Mouse (Mus musculus) midbrain, embryonic 14.5 days (tissue): ENCODE measurements around the gene Dlec1. TPM values are rescaled to one million over a fixed set of nuclear protein-coding genes. Genes with fewer than 3 reads are reported as not detected.
A peak's percentile ranks its signal among the peaks of the same experiment; 100 is the strongest.

Experiments
- ATAC-seq: fragments of 200-750 bp; cut with Nextera tagmentation; 2 replicates; pipeline ENCODE4 v1.8.0; 2017; ENCODE audit warnings: moderate number of reproducible peaks, moderate library complexity; ENCODE audit not compliant: low FRiP score, low TSS enrichment
- DNase-seq: peaks from one replicate; pipeline ENCODE4 v3.0.0-alpha.2; 2015
- H3K27ac ChIP-seq: fragments of 300-500 bp; sonication (generic); replicated peaks from 2 replicates; pipeline ENCODE4 v1.5.1; 2014; ENCODE audit warnings: mild to moderate bottlenecking, low read depth, low read length, moderate library complexity
- H3K27me3 ChIP-seq: fragments of 300-500 bp; sonication (generic); 2 replicates; pipeline ENCODE4 v1.6.1; 2014; ENCODE audit warnings: low read length, control low read depth, mixed read lengths; ENCODE audit not compliant: control insufficient read depth, insufficient read depth
- H3K36me3 ChIP-seq: fragments of 300-500 bp; sonication (generic); 2 replicates; pipeline ENCODE4 v1.6.1; 2014; ENCODE audit warnings: low read length, control low read depth; ENCODE audit not compliant: control insufficient read depth, insufficient read depth
- H3K4me1 ChIP-seq: fragments of 300-500 bp; sonication (generic); 2 replicates; pipeline ENCODE4 v1.6.1; 2014; ENCODE audit warnings: mild to moderate bottlenecking, antibody characterized with exemption, low read length, control low read depth; ENCODE audit not compliant: control insufficient read depth, insufficient read depth
- H3K4me2 ChIP-seq: fragments of 300-500 bp; sonication (generic); 2 replicates; pipeline ENCODE4 v1.6.1; 2014; ENCODE audit warnings: mild to moderate bottlenecking, low read length, moderate library complexity
- H3K4me3 ChIP-seq: fragments of 300-500 bp; sonication (generic); replicated peaks from 2 replicates; pipeline ENCODE4 v1.5.1; 2014; ENCODE audit warnings: low read depth, low read length
- H3K9ac ChIP-seq: fragments of 300-500 bp; sonication (generic); replicated peaks from 2 replicates; pipeline ENCODE4 v1.6.1; 2014; ENCODE audit warnings: mild to moderate bottlenecking, low read length, moderate library complexity
- H3K9me3 ChIP-seq: fragments of 300-500 bp; sonication (generic); 2 replicates; pipeline ENCODE4 v1.6.1; 2016; ENCODE audit warnings: low read length, control low read depth, mixed read lengths; ENCODE audit not compliant: control insufficient read depth
- WGBS: fragments of 180-500 bp; shearing (Covaris S2); extraction: QIAGEN DNeasy Blood & Tissue Kit; methylation state at CpG from one replicate; pipeline ENCODE4 v1.1.7; 2014; 5-methylcytosine and 5-hydroxymethylcytosine counted together
- polyA plus RNA-seq: library from polyadenylated mRNA; unstranded; fragments of >200 nt; fragmentation: Nextera tagmentation; extraction: Ambion mirVana; gene quantifications from 2 replicates; pipeline ENCODE4 v1.2.1, GENCODE M21; 2014

The Dlec1 gene
- polyA plus RNA-seq, 1 experiment from 2014 or later, result 1.2 TPM

DNA sequence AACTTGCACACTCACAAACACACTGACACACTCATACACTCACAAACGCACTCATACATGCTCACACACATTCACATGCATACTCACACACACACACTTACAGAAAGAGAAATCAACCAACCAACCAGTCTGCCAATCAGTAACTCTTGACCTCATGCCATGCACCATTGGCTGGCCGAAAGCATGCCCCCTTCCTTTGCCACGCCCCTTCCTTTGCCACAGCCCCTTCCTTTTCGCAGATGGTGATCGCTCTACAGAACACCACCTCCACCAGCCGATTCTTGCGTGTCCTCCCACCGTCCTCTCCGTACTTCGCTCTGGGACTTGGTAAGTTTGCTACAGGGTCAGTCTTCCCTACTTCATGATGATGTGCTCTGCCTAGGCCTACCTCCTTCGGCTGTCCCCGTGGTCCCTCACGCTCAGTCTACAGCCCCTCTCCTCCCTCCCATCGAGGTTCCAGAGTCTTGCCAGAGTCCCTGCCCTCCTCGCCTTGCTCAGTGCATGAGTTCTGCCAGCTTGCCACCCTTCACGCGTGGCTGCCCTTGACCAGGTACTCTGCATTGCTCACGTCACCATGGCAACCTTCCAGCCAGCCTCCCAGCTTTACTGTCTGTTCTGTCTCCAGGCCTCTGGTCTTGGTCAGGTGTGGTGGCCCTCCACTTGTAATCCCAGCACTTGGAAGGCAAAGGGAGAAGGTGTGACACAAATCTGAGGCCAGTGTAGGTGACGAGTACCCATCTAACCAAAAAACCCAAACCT is 17.3 kb downstream of the Dlec1 start:
- 87% methylated on average over 19 of the region's 19 CpGs for WGBS
- no peak for DNase-seq

DNA sequence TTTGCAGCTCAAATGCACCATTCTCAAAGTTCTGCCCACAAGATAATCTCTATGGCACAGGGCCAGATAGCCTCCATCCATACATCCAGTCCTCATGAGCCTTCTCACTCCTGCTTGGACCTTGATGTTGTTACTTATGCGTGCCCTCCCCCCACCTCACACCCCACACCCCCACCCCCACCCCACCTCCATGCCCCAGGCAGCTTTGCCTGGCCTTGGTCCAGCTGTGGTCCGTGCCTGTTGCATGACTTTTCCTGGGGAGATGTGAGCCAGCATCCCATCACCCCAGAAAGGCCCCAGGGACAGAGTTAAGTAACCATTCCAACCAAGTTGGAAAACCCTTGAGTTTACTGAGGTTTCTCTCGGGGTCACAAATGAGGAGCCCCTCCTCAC is 17.9 kb downstream of the Dlec1 start:
- Histone ChIP-seq H3K4me2 (no peak overlapping the region), H3K27me3 (no peaks in the 10 kb centered on the region), H3K9ac (no peak overlapping the region), H3K27ac (no peak overlapping the region), H3K4me3 (no peak overlapping the region), H3K4me1 (no peaks in the 10 kb centered on the region), H3K36me3 (no peaks in the 10 kb centered on the region), H3K9me3 (no peaks in the 10 kb centered on the region)
- no peak for DNase-seq
- 67% methylated on average over 3 of the region's 3 CpGs for WGBS
- ATAC-seq, result no peak

More for the DNA sequence above, 17.3 kb downstream of the Dlec1 start:
- no peak for ATAC-seq
- Histone ChIP-seq H3K36me3 (no peaks in the 10 kb centered on the region), H3K4me2 (no peak overlapping the region), H3K9me3 (no peaks in the 10 kb centered on the region), H3K4me1 (no peaks in the 10 kb centered on the region), H3K4me3 (no peak overlapping the region), H3K27me3 (no peaks in the 10 kb centered on the region), H3K9ac (no peak overlapping the region), H3K27ac (no peak overlapping the region)

DNA sequence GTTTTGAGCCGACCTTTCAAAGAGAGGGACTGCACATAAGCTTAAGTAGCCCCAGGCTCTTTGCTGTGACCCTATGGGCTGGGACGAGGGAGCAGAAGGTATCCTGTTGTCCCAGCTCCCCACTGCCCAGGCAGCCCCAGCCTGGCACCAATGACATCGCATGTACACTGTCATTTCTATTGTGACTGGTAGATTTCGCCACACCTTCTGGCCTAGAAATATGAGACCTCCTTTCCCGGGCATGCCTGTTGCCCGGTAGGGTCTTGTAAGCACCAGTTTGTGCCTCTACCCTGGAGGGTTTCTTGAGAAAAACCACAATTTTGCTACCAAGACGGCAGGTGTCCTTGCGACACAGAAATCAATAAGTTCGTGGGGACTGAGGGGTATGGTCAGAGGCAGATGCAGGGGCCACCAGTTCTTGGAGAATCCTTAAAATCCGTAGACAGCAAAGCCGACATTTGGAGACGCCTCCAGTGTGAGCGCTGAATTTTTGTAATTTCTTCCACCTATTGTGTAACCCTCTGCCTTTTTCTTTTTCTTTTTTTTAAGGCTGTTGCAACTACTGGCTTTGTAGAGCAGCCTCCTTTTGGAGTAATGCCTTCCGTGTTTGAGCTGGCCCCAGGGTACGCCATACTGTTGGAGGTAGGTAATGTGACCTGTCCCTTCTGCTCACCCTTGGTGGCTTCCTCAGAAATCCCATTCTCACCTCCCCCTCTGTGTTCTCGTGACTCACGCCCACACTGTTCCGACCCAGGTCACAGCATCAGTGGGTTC is 20.5 kb downstream of the Dlec1 start:
- Histone ChIP-seq H3K27ac (no peak overlapping the region), H3K4me2 (no peak overlapping the region), H3K4me3 (no peak overlapping the region), H3K9ac (no peak overlapping the region), H3K36me3 (no peaks in the 10 kb centered on the region), H3K27me3 (no peaks in the 10 kb centered on the region), H3K9me3 (no peaks in the 10 kb centered on the region), H3K4me1 (no peaks in the 10 kb centered on the region)
- no peak for ATAC-seq
- DNase-seq, result no peak
- 88% methylated on average over 18 of the region's 18 CpGs for WGBS

DNA sequence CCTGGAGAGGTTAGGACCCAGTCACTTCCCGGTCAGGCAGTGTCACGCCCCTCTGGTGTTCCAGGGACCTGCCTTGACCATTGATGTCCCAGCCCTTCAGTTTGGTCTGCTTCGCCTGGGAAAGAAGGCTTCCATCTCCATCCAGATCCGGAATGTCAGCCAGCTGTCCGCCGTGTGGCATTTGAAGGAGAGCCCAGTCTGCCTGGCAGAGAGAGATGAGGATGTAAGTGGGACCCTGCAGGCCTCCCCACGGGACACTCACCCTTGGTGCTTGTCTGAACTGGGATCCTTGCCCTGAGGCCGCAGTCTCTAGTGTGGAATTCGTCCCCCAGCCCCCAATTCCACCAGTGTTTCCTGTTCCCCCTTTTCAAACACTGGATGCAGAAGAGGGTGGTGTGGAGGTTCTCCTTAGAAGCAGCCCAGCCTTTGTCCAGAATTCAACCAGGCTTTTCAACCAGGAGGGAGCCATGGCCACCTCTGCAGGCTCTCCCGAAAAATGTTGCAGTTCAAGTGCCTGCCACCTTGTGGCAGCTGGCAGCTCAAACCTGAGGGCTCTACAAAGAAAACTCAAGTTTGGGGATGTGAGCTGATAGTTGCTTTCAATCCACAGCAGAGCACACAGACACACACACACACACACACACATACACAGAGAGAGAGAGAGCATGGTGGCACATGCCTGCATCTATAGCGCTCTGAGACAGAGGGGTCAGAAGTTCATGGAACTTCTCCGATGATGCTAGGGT is 26.3 kb downstream of the Dlec1 start:
- WGBS, result 87% methylated on average over 12 of the region's 12 CpGs
- Histone ChIP-seq H3K9me3 (no peaks in the 10 kb centered on the region), H3K9ac (no peak overlapping the region), H3K4me3 (no peak overlapping the region), H3K4me1 (no peaks in the 10 kb centered on the region), H3K27me3 (no peaks in the 10 kb centered on the region), H3K4me2 (no peak overlapping the region), H3K36me3 (no peaks in the 10 kb centered on the region), H3K27ac (no peak overlapping the region)
- DNase-seq (peak; percentile 11), ATAC-seq (no peak)

DNA sequence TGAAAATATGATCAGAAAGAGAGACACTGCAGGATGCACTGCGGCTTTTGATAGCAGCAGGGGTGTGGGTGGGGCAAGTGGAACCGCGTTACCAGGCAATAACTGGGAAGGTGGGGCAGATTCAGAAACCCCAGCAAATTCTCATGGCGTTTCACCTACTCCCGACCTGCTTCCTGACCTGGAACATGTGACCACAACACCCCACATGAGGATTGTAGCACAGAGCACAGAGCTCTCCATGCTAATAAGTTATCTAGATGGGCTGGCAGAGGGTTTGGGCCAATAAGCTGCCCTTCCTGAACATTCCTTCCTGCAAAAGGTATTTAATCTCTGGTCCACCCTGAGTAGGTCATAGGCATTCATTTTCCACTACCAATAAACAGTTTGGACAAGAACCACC is 28.4 kb downstream of the Dlec1 start:
- no peak for ATAC-seq
- Histone ChIP-seq H3K36me3 (no peaks in the 10 kb centered on the region), H3K4me1 (no peaks in the 10 kb centered on the region), H3K4me2 (no peak overlapping the region), H3K27me3 (no peaks in the 10 kb centered on the region), H3K4me3 (no peak overlapping the region), H3K9ac (no peak overlapping the region), H3K9me3 (no peaks in the 10 kb centered on the region), H3K27ac (no peak overlapping the region)
- no peak for DNase-seq
- WGBS, result 70% methylated on average over 5 of the region's 5 CpGs

DNA sequence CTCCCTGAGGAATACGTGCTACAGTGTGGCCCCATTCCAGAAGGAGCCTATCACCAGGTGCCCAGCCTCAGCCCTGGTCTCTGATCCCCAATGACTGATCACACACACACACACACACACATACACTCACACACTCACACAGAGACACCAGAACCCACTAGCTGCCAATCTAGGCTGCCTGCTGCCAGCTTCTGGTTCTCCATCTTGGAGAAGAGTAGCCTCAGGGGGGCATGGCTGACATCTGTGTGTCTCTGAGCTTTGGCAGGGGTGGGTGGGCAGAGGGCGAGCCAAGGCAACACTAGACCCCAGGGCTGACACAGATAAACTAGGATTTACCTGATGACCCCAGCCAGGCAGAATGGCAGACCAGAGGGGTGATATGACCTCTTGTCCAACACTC is 36.6 kb downstream of the Dlec1 start:
- H3K9ac ChIP-seq, result no peak overlapping the region
- no peak overlapping the region for H3K27ac ChIP-seq
- H3K4me1 ChIP-seq, result no peaks in the 10 kb centered on the region
- WGBS, result 89% methylated on average over 2 of the region's 2 CpGs
- H3K4me3 ChIP-seq, result no peak overlapping the region
- ATAC-seq (no peak), DNase-seq (no peak)
- no peaks in the 10 kb centered on the region for H3K36me3 ChIP-seq
- H3K27me3 ChIP-seq, result no peaks in the 10 kb centered on the region
- no peaks in the 10 kb centered on the region for H3K9me3 ChIP-seq
- H3K4me2 ChIP-seq, result no peak overlapping the region

DNA sequence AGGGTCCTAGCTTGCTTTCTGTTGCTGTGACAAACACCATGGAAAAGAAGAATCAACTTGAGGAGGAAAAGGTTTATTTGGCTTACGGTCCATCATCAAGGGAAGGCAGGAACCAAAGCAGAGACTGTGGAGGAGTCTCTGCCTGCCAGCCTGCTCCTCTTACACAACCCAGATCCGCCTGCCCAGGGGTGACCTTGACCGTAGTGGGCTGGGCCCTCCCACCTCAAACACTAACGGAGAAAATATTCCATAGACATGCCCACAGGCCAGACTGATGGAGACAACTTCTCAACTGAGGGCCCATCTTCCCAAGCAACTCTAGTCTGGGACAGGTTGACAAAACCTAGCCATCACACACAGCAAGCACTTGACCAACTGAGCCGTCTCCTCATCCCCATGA is 39.8 kb downstream of the Dlec1 start:
- no peak overlapping the region for H3K4me2 ChIP-seq
- H3K27me3 ChIP-seq, result no peaks in the 10 kb centered on the region
- no peak overlapping the region for H3K27ac ChIP-seq
- H3K9ac ChIP-seq, result no peak overlapping the region
- no peaks in the 10 kb centered on the region for H3K36me3 ChIP-seq
- no peak overlapping the region for H3K4me3 ChIP-seq
- DNase-seq, result no peak
- no peak for ATAC-seq
- H3K9me3 ChIP-seq, result no peaks in the 10 kb centered on the region
- WGBS, result 88% methylated on average over 5 of the region's 5 CpGs
- no peaks in the 10 kb centered on the region for H3K4me1 ChIP-seq

DNA sequence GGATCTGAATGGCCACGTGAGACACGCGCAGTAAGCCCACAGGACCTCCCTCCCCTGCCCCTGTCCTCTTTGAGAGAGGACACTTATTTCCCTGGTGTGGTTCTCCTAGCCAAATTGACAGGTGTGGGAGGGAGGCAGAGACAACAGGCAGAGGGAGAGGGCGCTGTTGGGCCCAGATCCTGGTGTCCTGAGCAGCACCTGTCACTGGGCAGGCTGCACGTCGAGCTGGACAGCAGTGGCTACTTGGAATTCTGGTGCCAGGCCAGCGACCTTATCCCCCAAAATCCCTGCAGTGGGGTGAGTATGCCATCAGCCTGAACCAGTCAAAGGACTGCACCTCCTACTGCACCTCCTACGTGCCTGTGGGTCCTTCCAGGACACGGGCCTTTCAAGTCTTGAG is 41.1 kb downstream of the Dlec1 start:
- Histone ChIP-seq H3K4me1 (no peaks in the 10 kb centered on the region), H3K27me3 (no peaks in the 10 kb centered on the region), H3K36me3 (no peaks in the 10 kb centered on the region), H3K27ac (no peak overlapping the region), H3K9ac (no peak overlapping the region), H3K4me2 (no peak overlapping the region), H3K4me3 (no peak overlapping the region), H3K9me3 (no peaks in the 10 kb centered on the region)
- 74% methylated on average over 9 of the region's 9 CpGs for WGBS
- no peak for ATAC-seq
- DNase-seq, result no peak
